Mouse (Mus musculus): ENCODE data around the gene Ppp6r1. TPM values are rescaled to one million over a fixed set of nuclear protein-coding genes. Genes with fewer than 3 reads are reported as not detected.

Gene Ppp6r1
- 128 and 129 TPM in 2 replicates for polyA plus RNA-seq (2012; rRNA removed)

- peak; percentile 95 to 97 for DNase-seq (ENCODE audit: extremely low spot score in 1 of 2, low spot score in 1 of 2)
These were observed at the start of gene Ppp6r1 for GRCm38 (mm10) chr7:4658912-4659551. Gene Ppp6r1, minus strand, starts transcription at chr7:4659019.

GRCm38 (mm10) chr7:4705098-4705497 lies 46.3 kb upstream of the Ppp6r1 start:
- DNase-seq (ENCODE audit: extremely low spot score in 1 of 2, low spot score in 1 of 2), result peak in 1 of 2 experiments; percentile 52

GRCm38 (mm10) chr7:4703195-4703594 lies 44.4 kb upstream of the Ppp6r1 start:
- no peak for DNase-seq (ENCODE audit: extremely low spot score in 1 of 2, low spot score in 1 of 2)

GRCm38 (mm10) chr7:4702334-4702733 lies 43.5 kb upstream of the Ppp6r1 start:
- no peak for DNase-seq (ENCODE audit: extremely low spot score in 1 of 2, low spot score in 1 of 2)

GRCm38 (mm10) chr7:4693004-4693403 lies 34.2 kb upstream of the Ppp6r1 start:
- no peak for DNase-seq (ENCODE audit: extremely low spot score in 1 of 2, low spot score in 1 of 2)

DNA sequence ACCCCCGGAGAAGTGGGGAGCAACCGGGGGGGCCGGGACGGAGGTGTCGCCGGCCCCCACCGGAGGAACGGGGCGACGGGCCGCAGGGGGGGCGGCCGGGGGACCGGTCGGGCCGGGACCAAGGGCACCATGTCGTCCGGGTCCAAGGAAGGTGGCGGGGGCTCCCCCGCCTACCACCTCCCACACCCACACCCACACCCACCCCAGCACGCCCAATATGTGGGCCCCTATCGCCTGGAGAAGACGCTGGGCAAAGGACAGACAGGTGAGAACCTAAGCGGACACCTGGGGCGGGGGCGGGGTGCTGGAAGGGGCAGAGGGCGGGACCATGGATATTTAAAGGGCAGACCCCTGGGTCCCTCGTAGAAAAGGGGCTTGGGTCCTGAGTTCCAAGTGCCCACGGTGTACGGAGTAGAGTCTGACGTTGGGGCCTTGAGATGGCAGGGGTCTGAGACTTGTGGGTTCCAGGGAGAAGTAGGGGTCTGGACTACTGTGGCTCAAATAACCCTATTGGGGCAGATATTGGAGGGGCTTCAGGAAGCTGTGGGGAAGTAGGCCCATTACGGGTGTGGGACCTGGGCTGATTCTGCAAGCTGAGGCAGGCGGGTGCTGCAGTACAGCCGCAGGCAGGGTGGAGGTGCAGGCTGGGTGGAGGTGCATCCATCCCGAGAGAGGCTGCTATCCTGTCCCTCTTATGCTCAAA lies 32.3 kb upstream of the Ppp6r1 start:
- peak in 1 of 2 experiments; percentile 40 for DNase-seq (ENCODE audit: extremely low spot score in 1 of 2, low spot score in 1 of 2)

DNA sequence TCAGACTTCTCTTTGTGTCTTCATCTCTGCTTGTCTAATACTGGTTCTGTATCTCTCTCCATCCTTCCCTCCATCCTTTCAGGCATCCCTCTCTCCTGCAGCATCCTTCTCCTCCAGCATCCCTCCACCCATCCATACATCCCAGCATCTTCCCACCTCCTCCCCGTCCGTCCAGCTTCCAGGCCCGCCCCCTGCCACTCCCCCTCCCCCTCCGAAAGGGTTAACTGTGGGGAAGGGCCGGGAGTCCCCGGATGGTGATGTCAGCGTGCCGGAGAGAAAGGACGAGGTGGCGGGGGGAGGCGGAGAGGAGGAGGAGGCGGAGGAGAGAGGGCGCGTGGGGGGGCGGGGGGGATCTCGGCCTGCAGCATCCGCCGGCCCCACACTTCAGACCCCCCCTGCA lies 31.6 kb upstream of the Ppp6r1 start, which contains the start of gene Brsk1:
Brsk1 (plus strand) TSS at position 218 of the 400 bp plus-strand sequence.
- peak; percentile 76 to 86 for DNase-seq (ENCODE audit: extremely low spot score in 1 of 2, low spot score in 1 of 2)

DNA sequence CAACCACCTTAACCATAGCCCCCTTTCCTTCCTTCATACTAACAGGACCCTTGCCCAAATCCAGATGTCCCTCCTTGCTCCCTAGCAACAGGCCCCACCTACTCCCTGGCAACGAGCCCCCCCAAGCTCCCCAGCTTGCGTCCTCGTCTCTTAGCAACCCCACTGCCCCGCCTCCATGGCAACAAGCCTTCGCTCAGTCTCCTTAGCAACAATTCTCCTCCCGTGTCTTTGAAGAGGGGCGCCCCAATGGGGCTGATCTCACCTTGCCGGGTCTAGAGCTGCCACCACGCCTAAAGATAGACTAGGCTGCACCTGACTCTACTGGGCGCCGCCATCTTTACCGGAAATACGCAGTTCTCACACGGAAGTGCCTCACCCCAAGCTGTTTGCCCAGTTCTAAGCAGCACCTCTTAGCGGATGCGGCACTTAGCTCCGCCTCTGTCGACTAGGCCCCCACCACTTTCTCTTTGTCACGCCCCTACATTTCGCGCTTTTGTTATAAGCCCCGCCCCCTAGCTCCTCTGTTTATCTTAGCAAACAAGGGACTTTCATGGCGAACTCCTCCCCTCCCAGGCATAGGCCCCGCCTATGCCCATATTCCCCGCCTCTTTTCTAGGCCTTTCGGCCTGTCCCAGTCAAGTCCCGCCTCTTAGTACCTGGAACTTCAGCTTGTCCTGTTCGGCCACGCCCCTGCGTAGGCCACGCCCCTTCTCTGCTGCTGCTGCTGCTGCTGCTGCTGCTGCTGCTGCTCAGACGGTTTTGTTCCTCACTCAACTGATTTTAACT lies 26.0 kb upstream of the Ppp6r1 start, which contains the start of gene Hspbp1:
Hspbp1 (minus strand) TSS at position 437 of the 786 bp plus-strand sequence.
- DNase-seq (ENCODE audit: extremely low spot score in 1 of 2, low spot score in 1 of 2), result peak; percentile 92 to 93

DNA sequence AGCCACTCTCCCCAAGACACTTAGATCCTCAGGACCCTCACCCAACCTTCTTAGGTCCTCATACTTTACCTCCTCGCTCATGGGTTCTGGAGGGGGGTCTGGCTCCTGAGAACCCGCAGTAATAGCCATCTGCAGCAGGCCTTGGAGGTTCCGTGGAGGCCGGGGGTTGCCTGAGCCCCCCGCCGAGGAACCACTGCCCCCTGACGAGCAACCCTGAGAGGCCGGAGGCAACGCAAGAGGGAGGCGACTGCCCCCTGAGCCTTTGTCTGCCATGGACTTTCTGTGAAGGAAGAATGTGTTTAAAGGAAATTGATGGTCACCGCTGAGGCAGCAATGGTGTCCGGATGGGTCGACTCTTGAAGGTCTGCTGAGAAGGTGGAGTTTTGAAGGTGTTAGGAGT lies 25.4 kb upstream of the Ppp6r1 start:
- no peak for DNase-seq (ENCODE audit: extremely low spot score in 1 of 2, low spot score in 1 of 2)

- no peak for DNase-seq (ENCODE audit: extremely low spot score in 1 of 2, low spot score in 1 of 2)
These were observed 24.5 kb upstream of the Ppp6r1 start for GRCm38 (mm10) chr7:4683307-4683706.

GRCm38 (mm10) chr7:4675200-4675599 lies 16.4 kb upstream of the Ppp6r1 start:
- DNase-seq (ENCODE audit: extremely low spot score in 1 of 2, low spot score in 1 of 2), result no peak

DNA sequence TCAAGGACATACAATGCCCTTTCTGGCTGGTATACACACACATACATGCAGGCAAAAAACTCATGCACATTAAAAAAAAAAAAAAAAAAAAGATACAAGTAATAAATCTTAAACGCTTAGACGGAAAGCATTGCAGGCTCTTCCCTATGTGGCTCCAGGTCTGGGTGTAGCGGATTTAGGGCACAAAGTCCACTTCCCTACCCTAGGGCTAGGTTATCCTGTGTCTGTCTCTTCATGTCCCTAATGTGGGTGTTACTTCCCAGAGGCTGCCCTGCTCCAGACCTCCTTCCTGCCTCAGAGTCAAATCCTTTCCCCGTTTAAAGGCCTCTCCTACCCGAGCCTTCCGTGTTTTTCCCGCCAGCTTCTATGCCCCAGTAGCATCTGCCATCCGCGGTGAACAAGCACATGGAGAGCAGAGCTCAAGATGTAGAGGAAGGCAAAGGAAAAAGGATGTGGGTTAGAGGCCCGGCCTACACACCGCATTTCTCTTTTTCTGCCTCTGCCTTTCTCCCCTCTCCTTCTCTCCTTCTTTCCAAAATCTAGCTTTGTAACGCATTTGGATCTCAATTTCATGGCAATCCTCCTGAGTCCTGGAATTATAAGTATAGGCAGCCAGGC lies 15.4 kb upstream of the Ppp6r1 start:
- no peak for DNase-seq (ENCODE audit: extremely low spot score in 1 of 2, low spot score in 1 of 2)

GRCm38 (mm10) chr7:4671956-4672355 lies 13.1 kb upstream of the Ppp6r1 start:
- no peak for DNase-seq (ENCODE audit: extremely low spot score in 1 of 2, low spot score in 1 of 2)

GRCm38 (mm10) chr7:4670655-4671255 lies 11.9 kb upstream of the Ppp6r1 start:
- DNase-seq (ENCODE audit: extremely low spot score in 1 of 2, low spot score in 1 of 2), result no peak

- no peak for DNase-seq (ENCODE audit: extremely low spot score in 1 of 2, low spot score in 1 of 2)
These were observed 10.3 kb upstream of the Ppp6r1 start for GRCm38 (mm10) chr7:4669156-4669555.

- DNase-seq (ENCODE audit: extremely low spot score in 1 of 2, low spot score in 1 of 2), result no peak
These were observed 9.7 kb upstream of the Ppp6r1 start for GRCm38 (mm10) chr7:4668506-4668905.

DNA sequence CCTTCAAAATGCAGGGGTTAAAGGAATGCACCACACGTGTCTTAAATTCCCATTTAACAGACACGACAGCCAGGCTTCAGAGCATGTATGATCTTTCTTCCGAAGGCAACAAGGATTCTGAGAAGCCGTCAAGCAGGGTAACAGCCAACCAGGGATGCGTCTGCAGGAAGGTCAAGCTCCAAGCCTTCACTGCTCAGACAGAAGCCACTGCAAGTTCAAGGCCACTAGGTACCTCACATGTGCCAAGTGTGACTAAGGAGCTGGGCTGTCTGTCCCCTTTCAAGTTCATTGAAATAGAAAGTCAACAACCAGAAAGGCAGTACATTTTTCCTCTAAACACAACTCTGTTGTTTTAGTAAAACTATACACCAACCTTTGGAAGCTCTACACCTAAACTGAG lies 8.1 kb upstream of the Ppp6r1 start:
- no peak for DNase-seq (ENCODE audit: extremely low spot score in 1 of 2, low spot score in 1 of 2)

- DNase-seq (ENCODE audit: extremely low spot score in 1 of 2, low spot score in 1 of 2), result no peak
These were observed 4.9 kb upstream of the Ppp6r1 start for GRCm38 (mm10) chr7:4663742-4664141.

DNA sequence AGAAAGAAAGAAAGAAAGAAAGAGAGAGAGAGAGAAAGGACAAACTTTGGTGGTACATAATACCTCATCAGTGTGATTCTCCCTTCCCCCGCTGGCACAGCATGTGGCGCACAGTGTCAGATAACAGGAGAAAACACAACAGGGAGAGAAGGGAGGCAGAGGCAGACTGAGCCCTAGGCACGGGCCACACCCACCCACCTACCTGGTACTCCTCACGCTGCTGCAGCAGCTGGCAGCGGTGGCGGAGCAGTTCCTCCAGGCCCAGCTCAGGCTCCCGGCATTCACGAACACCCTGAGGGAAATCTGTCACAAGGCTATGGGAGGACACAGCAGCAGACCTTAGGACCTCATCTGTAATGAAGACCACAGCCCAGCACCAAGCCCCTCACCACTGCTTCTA lies 4.4 kb upstream of the Ppp6r1 start:
- DNase-seq (ENCODE audit: extremely low spot score in 1 of 2, low spot score in 1 of 2), result peak in 1 of 2 experiments; percentile 20

GRCm38 (mm10) chr7:4659911-4660443 lies 1.2 kb upstream of the Ppp6r1 start:
- peak in 1 of 2 experiments; percentile 40 for DNase-seq (ENCODE audit: extremely low spot score in 1 of 2, low spot score in 1 of 2)
